Mouse (Mus musculus) embryonic fibroblast, embryonic 13.5 days (primary cell): ENCODE measurements at regions not wholly inside any gene's neighbourhood (a gene's known extent, or its start where the extent isn't known, plus 50 kb on each side); places are given as distances from the start of the nearest gene placed in this dataset.

ENCODE experiments used
- CTCF ChIP-seq: IDR thresholded peaks from 2 replicates; pipeline ENCODE4 v1.5.1; 2011; ENCODE audit warnings: mild to moderate bottlenecking, control low read depth, low read length, moderate library complexity, borderline replicate concordance; ENCODE audit not compliant: insufficient read depth
- POLR2A ChIP-seq: IDR thresholded peaks from 2 replicates; pipeline ENCODE4 v1.6.1; 2011; ENCODE audit warnings: low read depth, mild to moderate bottlenecking, control low read depth, low read length, moderate library complexity

DNA sequence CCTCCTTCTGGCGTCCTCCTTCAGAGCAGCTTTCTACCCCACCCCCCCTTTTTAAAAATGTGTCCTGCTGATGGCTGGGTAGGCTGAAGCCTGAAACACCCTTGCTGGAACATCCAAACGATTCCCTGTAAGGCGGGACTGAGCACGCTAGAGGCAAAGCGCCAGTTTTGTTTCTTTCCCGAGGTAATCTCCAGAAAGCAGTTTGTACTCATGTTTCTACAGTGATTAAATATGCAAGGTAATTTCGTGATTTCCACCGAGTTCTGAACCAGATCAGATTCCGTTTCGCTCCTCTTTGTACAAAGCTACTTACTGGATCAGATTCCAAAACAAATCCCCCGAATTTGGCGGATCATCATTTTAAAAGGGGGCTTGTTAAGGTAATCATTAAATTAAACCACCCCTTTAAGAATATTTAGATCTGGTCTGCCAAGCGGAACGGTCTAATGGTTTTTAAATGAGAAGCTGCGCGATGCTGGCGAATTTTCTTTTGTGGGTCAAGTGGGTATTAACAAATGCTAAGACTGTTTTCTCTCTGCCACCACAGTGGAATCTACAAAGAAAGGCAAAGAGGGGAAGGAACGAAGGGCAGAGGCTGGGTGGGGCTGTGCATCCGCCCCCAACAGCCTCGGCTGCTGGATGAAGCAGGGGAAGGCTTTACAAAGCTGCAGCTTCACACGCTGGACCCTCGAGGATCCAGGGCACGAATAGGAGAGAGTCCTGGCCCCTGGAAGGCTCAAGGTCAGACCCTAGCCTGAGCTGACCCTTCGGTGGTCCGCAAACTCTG, 216.9 kb downstream of the Vrk1 start:
- TF ChIP-seq CTCF (no peak), POLR2A (no peak)
